Mouse (Mus musculus): ENCODE results near the gene Slc44a1.

Slc44a1 gene

DNA sequence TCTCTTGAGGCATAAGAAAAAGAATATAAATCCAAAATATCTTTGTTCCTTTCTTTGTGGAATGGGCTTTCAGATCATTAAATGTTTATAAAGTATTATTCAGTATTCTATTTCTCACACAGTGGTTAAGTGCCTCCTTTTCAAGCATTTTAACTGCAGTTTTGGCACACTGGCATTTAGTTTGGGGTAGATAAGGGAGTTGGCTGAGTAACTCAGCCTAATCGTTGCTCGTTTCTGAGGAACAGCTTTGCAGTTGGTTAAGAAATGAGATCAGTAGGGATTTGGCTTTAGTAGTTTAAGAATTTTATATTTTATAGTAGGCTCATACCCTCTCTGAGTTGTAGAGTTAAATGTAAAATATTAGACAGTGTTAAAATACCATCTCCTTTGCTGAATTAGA, 97.3 kb downstream of the Slc44a1 start:
- no peak for DNase-seq (ENCODE audit: low spot score)

DNA sequence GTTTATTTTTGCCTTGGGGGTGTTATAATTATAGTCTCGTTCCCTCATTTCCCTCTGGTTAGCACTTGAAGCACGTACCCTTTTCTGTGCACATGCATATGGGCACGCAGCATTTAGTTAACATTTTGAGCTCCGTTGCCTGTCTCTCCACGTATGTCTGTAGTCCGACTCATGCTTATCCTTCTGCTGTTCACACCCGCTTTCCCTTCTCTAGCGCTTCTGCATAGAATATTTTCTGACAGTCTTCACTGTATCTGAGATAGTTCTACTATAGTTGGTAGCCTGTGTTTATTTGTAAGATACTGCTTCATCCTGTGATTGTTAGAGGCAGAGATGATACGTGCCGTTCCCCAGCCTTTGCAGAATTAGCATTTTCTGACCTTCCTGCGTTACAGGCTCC, 98.4 kb downstream of the Slc44a1 start:
- DNase-seq (ENCODE audit: low spot score), result no peak

DNA sequence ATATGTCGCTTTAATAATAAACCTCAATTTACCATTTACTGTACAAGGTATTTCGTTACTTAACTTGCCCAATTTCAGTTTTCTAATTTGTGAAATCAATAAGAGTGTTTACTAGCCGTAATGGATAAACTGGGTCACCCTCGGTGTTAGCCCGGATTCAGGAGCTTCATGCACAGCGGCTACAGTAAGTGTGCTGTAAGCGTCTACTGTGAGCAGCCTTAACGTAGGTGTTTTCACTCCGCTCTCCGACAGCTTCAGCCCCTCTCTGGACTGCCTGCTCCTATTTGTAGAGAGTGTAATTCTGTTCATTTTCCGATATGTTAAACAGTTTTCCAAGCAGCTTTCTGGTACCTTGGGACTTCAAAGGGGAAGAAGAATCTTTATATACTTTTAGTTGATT, 99.7 kb downstream of the Slc44a1 start:
- no peak for DNase-seq (ENCODE audit: low spot score)

DNA sequence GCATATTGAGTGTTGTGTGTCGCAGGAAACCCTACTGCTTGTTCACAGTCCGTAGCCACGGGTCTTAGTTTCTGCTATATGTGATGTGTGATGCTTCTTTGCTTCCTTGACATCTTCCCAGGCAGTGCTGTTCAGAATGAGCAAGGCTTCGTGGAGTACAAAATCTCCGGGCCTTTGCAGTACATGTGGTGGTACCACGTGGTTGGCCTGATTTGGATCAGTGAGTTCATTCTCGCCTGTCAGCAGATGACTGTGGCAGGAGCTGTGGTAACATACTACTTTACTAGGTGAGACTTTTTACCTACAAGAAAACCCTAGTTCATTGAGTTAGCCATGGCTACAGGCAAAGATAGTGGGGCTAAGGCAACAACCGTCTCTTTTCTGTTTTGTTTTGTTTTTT, 103.2 kb downstream of the Slc44a1 start:
- no peak for DNase-seq (ENCODE audit: low spot score)

DNA sequence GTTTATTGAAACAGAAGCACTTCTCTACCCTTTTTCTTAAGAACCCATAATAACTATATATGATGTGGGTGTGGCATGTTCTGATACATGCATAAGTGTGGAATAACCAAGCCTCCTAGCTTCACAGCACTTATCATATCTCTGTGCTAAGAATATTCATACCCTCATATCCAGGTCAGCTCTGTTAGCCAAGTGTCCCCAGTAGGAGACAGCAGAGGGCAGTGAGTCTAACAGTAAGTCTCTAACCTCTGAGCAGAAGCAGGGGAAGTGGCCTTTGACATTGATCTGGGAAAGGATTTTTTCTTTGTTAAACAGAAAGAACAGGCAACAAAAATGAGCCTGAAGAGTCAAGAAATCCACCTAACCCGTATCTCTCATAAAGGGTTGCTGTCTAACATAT, 104.7 kb downstream of the Slc44a1 start:
- no peak for DNase-seq (ENCODE audit: low spot score)

DNA sequence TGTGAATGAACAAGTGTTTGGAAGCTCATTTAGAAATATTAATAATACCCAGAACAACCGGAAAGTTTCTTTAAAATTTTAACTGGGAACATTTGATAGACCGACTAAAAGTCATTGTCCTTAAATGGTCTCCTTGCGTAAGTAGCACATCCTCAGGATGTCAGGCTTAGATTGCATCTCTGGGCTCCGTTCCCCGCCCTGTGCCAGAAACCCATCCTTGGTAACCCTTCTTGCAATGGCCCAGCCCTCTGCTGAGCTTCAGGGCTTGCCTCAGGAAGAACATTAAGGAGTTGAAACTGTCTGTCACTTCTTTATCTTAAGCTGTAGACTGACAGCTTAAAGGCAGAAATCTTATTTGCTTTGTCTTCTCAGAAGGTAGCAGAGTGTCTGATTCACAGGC, 107.2 kb downstream of the Slc44a1 start:
- DNase-seq (ENCODE audit: low spot score), result no peak

DNA sequence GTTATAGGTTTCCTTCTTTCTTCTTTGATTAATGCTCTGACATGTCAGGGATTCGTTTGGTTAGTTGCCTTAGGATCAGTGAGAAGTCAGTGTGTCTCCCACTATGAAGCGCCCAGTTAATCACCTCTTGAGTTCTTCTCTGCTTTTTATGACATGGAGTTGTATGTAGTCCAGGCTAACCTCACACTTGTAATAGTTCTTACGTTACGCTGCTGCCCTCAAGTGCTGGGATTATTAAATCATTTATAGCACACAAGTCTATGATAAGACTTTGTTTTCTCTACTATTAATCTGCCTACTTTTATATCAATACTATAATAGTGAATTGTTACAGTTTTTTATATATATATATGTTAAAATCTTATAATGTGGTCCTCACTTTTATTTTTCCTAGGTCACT, 109.2 kb downstream of the Slc44a1 start:
- DNase-seq (ENCODE audit: low spot score), result no peak

DNA sequence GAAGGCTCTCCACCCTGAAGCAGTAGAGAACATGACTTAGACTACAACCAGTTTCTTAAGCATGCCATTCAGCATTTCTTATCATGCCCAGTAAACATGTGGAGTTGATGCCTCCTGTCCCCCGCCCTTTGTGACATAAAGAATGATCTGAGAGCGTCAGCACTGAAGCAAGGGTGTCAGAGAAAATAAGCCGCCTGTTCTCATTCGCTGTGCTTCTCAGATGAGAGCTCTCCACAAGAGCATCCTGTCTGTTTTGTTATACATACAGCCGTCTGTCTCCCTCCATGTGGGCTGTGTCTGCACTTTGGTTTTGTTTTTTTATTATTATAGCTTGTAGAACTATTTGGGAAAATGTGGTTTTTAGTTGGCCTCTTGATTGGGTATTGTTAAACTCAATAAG, 124.4 kb downstream of the Slc44a1 start:
- DNase-seq (ENCODE audit: low spot score), result no peak

DNA sequence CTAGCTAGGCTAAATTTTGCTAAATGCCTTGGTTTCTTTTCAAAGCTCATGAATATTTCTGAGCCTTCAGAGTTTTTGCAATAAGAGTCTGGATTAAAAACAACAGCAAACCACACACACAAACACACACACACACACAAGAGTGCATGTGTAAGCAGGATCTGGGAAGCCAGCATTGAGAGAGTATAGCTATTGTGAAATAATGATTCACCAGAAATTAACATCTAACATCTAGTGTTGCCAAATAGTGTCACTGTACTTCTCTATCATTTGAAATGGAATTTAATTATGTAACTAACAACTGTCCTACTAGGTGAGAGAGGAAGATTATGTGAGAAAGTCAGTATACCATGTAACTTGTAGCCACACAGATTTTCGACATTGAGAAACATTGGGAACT, 126.9 kb downstream of the Slc44a1 start:
- no peak for DNase-seq (ENCODE audit: low spot score)

DNA sequence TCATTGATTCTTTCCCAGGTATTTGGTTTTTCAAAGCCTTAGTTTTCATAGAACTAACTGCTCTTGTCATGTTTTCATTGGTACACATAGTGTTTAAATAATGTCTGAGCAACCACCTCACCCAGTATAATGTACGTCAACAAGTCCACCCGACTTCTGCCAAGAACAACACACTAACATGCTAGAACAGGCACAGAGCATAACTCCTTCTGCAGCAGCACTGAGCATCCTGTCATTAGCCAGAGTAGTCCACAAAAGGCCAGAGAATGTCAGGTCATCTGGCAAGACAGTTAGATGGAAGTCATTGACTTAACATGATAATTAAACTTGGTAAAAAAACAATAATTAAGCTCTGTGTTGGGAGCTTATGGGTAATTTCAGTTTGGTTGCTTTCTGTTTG, 135.3 kb downstream of the Slc44a1 start:
- DNase-seq (ENCODE audit: low spot score), result no peak

DNA sequence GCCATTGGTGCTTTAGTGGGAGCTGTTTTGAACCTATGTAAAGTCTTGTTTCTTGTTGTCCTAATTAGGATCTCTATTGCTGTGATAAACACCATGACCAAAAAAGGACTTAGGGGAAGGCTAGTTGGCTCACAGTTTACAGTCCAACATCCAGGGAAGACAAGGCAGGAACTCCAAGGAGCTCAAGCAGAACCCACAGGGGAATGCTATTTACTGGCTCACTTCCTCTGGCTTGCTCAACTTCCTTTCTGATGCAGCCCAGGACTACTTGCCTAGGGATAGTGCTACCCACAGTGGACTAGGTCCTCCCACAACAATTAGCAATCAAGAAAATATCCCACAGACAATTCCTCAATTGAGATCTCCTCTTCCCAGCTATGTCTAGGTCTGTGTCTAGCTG, 147.5 kb downstream of the Slc44a1 start:
- no peak for DNase-seq (ENCODE audit: low spot score)

DNA sequence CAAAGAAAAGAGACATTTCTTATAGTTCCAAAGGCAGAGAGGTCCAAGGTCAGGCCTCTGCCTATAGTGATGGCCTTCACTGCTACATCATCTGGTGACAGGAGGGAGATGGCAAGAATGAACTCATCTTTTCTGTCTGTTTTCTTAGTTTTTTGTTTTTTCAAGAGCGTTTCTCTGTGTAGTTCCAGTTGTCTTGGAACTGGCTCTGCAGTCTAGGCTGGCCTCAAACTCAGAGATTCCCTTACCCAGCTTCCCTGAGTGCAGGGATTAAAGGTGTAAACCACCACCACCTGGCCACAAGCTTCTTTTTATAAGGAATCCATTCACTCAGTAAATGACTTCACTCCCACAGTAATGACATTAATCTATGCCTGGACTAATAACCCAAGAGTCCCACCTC, 148.7 kb downstream of the Slc44a1 start:
- DNase-seq (ENCODE audit: low spot score), result no peak

DNA sequence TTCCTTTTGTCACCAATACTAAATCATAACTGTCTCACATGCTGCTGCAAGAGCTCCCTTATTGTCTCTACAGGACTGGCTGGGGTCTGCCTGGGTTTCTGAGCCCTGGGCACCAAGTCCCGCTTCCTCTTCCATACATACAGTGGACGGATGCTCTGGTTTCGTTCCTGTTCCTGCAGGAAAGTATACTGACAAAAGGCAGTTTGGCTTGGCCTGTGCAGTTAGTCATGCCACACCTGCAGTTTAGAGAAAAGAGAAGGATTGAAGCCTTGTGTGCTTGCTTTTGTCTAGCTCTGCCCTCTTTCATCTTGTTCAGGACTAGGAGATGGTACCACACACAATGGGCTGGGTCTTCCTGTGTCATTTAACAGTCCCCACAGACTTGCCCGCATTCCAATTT, 149.3 kb downstream of the Slc44a1 start:
- no peak for DNase-seq (ENCODE audit: low spot score)

DNA sequence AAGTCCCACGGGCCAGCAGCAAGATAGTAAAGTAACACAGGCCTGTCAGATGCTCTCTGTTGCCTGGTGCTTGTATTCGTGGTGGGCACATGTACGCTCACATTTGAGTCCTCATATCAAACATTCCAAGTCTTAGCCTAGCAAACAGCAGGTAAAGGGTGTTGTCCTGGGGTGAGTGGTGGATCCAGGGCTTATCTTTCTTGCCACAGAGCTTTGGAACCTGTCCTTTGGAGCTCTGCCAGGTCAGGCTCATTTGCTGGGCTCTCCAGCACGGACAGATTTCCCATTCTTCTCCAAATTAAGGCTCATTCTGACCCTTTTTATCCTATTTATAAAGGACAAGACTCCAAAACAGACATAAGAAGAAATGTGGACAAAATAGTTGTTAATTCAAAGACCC, 149.9 kb downstream of the Slc44a1 start:
- no peak for DNase-seq (ENCODE audit: low spot score)

DNA sequence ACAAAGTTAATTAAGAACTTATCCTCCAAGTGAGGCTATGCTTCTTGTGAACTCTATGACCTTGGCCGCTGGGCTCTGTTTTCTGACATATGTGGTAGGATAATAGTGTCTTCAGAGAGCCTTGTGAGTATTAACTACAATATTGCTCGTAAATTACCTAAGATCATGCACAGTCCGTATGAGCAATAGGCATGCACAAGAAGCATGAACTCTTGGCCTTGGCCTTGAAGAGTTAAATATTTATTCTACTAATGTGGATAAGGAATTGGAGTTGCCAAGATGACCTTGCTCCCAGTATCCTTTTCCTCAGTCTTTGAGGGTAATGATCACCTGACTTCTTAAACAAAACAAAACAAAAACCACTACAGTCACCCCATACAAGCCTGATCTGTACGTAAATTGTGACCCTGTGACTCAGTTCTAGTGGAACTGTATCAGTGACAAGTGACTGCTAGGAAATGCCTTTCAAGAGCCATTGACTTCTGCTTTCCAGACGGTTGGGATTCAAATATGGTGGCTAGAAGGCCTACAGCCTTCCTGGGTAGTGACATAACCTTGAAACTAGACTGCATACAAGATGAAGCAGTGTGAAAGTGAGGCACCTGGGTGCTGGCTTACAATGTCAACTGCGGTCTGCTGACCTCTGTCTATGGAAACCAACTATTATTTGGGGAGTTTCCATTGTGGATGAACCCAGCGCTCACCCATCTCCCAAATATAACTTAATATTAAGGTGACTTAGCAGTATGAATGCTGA, 150.7 kb downstream of the Slc44a1 start:
- DNase-seq (ENCODE audit: low spot score), result no peak

DNA sequence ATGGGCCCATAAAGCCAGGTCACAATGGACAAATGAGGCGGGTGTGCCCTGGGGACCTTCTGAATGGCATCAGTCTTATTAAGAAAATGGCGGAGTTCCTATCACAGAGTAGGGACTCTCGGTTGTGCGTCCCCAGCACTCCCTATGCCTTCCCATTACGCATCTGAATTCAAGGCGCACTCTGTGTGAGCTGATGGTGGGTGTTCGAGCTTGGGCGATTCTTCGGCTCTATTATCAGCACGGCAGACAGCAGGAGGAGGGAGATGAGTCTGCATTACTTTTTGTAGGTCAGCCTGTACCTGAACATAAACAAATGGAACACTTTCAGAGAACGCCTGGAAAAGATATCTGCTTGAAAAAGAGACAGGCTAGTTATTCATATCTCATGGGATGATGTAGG, 151.3 kb downstream of the Slc44a1 start:
- DNase-seq (ENCODE audit: low spot score), result no peak

DNA sequence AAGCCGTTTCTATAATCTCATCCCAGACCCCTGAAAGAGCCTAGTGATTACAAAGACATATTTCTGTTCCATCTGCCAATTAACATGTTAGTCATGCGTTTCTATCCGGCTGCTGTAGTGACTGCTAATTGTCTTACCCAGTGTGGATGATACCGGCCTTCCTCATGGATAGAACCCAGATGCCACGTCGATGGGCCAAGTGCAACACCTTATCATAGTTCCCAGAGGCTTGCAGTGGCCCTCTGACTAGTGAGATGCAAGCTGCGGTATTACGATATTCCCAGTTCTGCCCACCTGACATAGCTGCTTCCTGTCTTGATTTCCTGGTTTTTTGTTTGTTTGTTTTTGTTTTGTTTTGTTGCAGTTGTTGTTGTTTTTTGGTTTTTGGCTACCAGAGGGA, 151.7 kb downstream of the Slc44a1 start:
- DNase-seq (ENCODE audit: low spot score), result no peak

DNA sequence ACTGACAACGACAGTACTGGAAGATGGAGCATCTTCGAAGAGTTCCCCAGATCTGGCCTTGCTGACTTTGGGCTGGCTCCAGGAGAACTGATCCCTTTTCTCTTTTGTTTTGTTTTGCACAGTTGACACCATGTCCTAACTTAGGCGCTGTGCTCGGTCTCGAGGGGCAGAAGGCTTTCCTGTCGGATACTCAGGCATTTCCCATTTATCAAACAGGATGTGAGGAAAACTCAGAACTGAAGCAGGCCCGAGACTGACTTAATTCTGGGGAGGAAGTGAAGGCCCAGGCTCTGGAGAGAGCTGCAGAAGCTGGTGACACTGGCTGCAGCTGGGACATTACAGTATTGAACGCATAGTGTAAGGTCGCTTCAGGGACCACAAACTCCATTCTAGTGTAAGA, 152.2 kb downstream of the Slc44a1 start:
- DNase-seq (ENCODE audit: low spot score), result no peak

DNA sequence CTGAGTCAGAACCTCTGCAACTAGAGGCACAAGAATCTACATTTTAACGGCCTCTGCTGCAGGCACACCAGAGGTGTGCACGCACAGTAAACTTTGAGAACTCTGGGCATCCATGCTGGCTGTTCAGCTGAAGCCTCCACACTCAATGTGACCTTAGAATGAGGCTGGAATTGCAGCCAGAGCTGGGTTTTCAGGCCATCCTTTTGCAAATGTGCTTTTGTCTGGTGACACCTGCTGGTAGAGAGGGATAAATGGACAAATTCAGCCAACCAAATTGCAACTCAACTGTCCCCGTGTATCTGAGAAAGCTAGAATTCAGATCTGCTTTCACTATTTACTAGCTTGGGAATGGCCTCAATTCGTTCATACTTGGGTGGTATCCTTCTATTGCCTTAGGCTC, 154.0 kb downstream of the Slc44a1 start:
- DNase-seq (ENCODE audit: low spot score), result no peak

DNA sequence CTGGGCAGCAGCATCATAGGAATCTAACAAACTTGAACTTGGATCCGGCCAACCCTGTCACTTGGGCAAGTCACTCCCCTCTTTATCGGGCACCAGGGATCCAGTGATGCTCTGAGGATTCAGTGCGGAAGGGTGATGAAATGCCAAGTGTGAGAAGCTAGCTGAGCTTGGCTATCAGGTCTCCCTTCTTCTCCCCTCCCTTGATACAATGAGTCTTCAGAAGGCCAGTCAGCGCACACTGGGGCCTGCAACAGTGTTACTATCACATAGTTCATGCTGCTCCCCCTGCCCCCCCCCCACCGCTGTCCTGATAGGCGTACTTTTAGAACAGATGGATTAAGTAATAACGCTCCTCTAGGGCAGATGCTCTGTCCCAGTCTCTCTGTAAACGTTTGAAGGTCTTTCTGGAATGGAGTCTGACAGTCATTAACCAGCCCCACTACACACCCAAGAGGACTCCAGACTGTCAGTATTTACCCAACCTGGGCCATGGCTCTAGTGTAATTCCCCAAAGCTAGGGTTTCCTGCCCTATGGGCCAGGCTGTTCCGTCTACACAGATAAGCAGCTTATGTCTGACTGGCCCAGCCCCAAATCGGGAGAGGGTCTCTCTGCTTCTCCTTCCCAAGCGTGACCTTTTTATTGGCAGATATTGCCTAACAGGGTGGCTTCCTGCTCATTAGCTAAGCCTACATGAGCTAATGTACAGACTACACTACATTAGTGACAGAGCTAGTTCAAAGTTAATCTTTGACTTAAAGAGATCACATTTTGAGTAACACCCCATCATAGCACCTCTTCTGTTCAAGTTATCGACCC, 155.2 kb downstream of the Slc44a1 start:
- no peak for DNase-seq (ENCODE audit: low spot score)

DNA sequence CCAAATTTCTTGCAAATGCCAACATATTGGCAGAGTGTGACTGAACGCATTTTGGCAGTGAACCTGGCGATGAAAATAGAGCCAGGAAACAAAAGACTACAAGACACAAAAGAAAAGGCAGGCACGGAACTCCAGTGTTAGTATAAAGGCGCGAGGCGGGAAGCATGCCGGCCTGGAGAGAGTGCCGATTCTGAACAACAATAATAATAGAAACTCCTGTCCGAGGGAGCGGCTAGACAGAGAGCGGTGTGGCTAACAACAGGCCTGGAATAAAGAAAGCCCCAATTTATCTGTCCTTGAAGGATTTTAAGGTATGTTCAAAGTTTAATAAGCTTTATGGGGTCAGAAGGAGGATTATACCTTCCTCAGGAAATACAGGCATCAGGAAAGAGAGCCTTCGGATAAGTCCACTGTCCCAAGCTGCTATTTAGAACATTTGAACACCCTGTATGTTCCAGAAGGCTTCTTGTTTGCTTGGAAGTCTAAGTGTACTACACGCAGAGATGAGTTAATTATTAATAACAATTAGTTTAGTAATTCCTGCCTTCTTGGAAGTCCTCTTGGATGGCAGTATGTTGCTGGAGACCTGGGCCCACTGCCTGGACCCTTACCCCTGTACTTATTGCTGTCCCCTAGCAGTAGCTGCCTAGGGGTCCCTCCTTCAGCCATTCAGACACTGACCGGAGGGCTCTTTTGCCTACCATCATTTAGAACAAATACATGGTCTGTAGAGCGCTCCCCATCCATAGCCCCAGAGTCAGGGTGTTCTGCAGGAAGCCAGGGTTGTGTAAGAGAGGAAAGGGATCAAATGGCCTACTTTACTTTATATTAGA, 156.1 kb downstream of the Slc44a1 start:
- DNase-seq (ENCODE audit: low spot score), result no peak

DNA sequence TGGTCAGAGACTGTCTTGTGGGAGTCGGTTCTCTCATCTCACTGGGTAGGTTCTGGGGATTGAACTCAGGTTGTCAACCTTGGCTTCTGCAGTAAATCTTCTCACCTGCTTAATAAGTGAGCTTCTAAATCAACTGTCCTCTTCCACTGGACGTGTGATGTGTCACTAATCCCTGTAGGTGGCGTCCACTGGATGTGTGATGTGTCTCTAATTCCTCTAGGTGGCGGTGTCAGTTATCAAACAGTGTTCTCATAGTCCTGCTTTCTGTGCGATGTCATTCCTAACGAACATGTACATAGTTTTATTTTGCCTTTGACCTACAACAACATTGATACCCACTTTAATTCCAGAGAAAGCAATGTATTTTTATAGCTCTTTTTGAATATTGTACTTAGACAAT, 160.2 kb downstream of the Slc44a1 start:
- no peak for DNase-seq (ENCODE audit: low spot score)
